Mouse (Mus musculus): ENCODE measurements around the gene Phf1. TPM values are rescaled to one million over a fixed set of nuclear protein-coding genes. Genes with fewer than 3 reads are reported as not detected.
A peak's percentile ranks its signal among the peaks of the same experiment; 100 is the strongest.

The Phf1 gene
- polyA plus RNA-seq, 1 experiment from 2014 or later = 1.8 TPM

DNA sequence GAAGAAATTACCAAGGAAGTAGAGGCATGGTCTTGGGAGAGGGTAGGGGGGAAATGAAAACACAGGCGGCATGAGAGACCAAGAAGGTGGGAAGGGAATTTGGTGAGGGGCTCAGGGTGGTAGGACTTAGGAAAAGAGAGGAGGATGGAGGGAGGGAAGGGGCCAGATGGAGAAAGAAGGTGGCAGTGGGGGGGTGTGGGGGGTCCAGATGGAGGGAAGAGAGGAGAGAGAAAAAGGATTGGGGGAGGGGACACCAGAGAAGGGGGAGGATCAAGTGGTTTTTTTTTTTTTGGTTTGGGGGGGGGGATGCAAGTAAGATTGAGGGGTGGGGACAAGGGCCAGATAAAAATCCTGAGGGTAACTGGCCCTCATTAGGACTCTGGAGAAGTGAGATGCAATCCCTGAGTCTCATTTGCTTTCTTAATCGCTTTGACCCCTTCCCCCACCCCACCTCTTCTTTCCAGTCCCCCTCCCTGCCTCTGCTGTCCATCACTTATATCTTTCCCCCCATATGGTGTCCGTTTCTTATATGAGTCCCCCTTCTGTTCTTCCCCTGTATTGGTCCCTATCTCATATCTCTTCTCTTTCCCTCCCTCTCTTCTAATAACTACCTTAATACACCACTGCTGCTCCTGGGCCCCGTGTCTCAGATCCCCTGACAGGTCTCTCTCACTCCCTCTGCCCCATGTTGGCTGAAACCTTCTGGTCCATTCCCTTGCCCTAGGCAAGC lies 9.2 kb downstream of the Phf1 start:
- 19% methylated on average over 4 of the region's 4 CpGs for WGBS (ENCODE audit: insufficient replicate concordance)
- Histone ChIP-seq H3K36me3 (replicated peaks) (peaks cover 9% of the 10 kb centered on the region), H3K9ac (no peak overlapping the region), H3K4me3 (replicated peaks) (peak overlapping the region; percentile 38; the same call in 1 of the 2 replicates), H3K27me3 (peaks cover 14% of the 10 kb centered on the region; the same call in 1 of the 2 replicates), H3K4me2 (peak overlapping the region; percentile 97), H3K9me3 (replicated peaks) (no peaks in the 10 kb centered on the region), H3K4me1 (replicated peaks) (peaks cover 62% of the 10 kb centered on the region), H3K27ac (replicated peaks) (no peak overlapping the region; the same call in 1 of the 2 replicates)
- ATAC-seq (ENCODE audit: insufficient read depth) = no peak

DNA sequence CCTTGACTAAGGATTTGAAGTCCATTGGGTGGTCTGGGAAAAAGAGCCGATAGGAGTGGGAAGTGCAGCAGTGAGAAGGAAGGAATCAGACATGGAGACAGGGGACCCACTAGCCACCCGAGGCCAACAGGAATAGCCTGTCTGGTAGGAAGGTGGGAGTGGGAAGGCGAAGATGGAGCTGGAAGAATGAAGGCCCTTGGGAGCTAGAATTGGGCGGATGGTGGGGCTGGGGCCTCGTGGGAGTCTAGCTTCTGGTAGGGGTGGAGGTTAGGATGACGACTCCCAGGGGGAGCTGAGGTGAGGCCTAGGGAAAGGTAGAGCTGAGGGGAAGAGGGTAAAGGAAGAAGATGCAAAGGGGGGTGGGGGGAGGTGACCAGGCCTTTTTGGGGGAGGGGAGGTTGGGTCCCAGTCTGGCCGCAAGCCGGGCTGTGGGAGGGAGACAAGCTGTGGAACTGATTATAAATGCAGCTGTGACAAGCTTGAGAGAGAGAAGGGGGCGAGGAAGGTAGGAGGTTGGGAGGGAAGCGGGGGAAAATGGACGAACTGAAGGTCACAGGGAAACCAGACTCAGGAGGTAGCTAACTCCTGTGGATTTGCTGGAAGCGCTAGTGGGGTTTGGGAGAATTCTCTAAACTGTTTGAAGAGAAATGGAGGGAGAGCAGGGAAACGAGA lies 13.1 kb downstream of the Phf1 start:
- Histone ChIP-seq H3K4me3 (replicated peaks) (peak overlapping the region; percentile 51), H3K9me3 (replicated peaks) (no peaks in the 10 kb centered on the region), H3K27me3 (peaks cover 36% of the 10 kb centered on the region), H3K27ac (replicated peaks) (peak overlapping the region; percentile 10; the same call in 1 of the 2 replicates), H3K4me1 (replicated peaks) (peaks cover 64% of the 10 kb centered on the region), H3K36me3 (replicated peaks) (no peaks in the 10 kb centered on the region), H3K9ac (peak overlapping the region; percentile 58), H3K4me2 (peak overlapping the region; percentile 85)
- WGBS (ENCODE audit: insufficient replicate concordance) = 38% methylated on average over 13 of the region's 13 CpGs
- no peak for ATAC-seq (ENCODE audit: insufficient read depth)

DNA sequence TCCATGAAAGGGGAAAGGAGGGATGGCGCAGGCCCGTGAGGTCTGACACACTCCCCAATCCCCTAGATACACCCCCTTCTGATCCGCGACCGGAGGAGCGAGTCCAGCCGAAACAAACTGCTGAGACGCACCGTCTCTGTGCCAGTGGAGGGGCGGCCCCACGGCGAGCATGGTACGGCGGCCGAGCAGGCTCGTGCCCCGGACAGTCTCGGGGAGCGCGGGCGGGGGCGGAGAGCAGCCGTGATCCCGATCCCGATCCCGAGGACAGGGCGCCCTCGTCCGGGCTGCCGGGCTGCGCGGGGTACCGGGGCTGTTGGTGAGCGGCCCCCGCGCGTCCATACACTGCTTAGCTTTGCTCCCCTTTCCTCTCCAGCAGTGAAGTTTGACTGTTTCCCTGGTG lies 13.7 kb downstream of the Phf1 start:
- Histone ChIP-seq H3K9me3 (replicated peaks) (no peaks in the 10 kb centered on the region), H3K27me3 (peaks cover 42% of the 10 kb centered on the region), H3K36me3 (replicated peaks) (no peaks in the 10 kb centered on the region), H3K9ac (peak overlapping the region; percentile 58), H3K27ac (replicated peaks) (peak overlapping the region; percentile 10; the same call in 1 of the 2 replicates), H3K4me3 (replicated peaks) (peak overlapping the region; percentile 51), H3K4me2 (peak overlapping the region; percentile 85), H3K4me1 (replicated peaks) (peaks cover 64% of the 10 kb centered on the region)
- WGBS (ENCODE audit: insufficient replicate concordance) = 4% methylated on average over 37 of the region's 37 CpGs
- peak; percentile 56 for ATAC-seq (ENCODE audit: insufficient read depth)

DNA sequence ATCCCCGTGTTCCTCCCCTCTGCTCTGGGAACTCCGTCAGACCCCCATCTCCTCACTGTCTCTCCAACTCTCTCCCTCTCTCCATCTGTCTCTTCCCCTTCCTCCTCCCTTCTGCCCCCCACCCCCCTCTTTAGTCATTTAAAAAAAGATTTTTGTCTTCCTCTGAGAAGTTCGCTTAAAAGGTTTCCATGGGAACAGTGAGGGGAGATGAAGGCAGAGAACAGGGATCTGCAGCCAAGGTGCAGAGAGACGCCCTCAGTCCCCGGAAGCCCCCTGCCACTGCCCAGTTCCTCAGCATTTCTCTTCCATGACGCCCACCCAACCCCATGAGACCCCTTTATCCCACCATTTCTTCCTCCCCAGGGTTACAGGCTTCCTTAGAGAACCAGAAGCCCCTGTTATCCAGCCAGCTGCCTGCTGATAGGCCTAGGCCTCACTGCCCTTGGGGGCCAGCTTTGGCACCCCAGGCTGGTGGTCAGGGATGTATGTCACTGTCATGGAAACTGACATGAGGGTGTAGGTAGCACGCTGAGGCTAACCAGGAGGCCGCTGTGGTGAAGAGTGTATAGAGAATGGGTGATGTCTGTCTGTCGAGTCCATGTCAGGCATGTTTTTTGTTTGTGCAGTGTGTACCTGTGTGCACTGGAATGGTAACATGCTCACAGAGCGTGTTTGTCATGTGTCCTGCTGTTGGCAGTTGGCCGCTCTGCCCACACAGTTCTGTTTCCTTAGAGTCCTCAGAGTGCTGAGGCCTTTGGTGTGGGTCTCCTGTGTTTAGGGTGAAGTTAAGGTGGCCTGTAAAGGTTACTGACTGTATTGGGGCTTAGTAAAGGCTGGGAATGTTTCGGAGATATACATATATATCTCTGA lies 14.6 kb downstream of the Phf1 start:
- Histone ChIP-seq H3K27ac (replicated peaks) (no peak overlapping the region), H3K4me2 (peak overlapping the region; percentile 85), H3K4me3 (replicated peaks) (peak overlapping the region; percentile 51), H3K27me3 (peaks cover 51% of the 10 kb centered on the region), H3K9ac (no peak overlapping the region), H3K4me1 (replicated peaks) (peaks cover 64% of the 10 kb centered on the region), H3K36me3 (replicated peaks) (no peaks in the 10 kb centered on the region), H3K9me3 (replicated peaks) (no peaks in the 10 kb centered on the region)
- ATAC-seq (ENCODE audit: insufficient read depth) = no peak
- WGBS (ENCODE audit: insufficient replicate concordance) = 73% methylated on average over 12 of the region's 12 CpGs

DNA sequence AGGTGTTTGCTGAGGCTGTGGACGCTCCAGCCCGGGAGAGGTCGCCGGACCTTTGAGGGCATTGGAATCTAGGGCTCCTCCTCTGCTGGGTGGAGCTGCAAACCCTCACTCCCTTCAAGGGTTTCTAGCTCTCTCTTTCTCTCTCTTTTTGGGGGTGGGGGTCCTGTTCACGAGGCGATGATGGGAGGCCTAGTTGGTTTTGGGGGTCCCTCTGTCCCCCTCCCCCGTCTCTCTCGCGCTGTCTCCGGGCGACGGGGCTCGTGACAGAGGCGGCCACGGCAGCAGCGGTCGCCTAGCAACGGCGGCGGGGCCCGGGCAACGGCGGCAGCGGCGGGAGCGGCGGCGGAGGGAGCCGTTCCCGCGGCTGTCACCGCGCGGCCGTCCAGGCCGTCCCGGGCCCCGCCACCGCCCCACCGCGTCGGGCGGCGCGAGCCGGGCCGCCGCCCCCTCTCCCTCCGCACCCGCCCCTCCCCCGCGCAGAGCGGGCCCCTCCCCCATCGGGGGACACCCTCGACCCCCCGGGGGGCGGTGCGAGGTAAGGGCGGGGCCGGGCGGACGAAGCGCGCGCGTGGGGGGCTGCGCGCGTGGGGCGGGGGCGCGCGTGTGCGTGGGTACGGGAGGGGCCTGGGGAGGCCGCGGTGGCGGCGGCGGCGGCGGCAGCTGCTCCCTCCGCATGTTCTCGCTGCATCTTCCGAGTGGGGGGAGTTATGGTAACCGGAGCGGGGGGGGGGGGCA lies 15.6 kb downstream of the Phf1 start:
- Histone ChIP-seq H3K9me3 (replicated peaks) (no peaks in the 10 kb centered on the region), H3K4me1 (replicated peaks) (peaks cover 73% of the 10 kb centered on the region), H3K36me3 (replicated peaks) (no peaks in the 10 kb centered on the region), H3K27me3 (peaks cover 61% of the 10 kb centered on the region), H3K9ac (peak overlapping the region; percentile 64), H3K4me3 (replicated peaks) (peak overlapping the region; percentile 68), H3K4me2 (peak overlapping the region; percentile 100), H3K27ac (replicated peaks) (peak overlapping the region; percentile 48; the same call in 1 of the 2 replicates)
- 2% methylated on average over 36 of the region's 87 CpGs for WGBS (ENCODE audit: insufficient replicate concordance)
- ATAC-seq (ENCODE audit: insufficient read depth) = no peak

DNA sequence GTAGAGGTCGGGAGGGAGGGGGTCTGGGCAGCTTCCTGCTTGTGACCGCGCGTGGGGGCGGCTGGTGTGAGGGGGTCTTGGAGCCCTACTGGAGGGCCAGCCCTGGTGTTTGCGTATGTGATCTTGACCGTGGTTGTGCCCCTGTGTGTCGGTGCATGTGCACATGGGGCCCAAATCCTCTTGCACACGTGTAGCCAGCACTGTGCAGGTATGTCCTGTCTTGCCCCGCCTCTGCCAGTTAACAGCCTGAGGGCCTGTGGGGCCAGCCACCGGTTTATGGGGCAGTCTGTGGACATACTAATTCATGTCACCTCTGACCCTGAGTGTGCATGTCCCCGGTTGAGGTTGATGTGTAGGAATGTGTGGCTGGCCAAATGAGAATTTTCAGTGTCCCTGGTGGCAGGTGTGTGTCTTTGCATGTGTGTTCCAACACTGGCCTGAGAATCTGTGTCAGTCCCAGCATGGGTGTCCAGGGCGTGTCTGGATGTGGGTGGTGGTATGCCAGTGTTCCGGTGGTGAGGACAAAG lies 16.3 kb downstream of the Phf1 start:
- Histone ChIP-seq H3K27ac (replicated peaks) (peak overlapping the region; percentile 24; the same call in 1 of the 2 replicates), H3K4me3 (replicated peaks) (peak overlapping the region; percentile 68), H3K4me2 (peak overlapping the region; percentile 100), H3K27me3 (peaks cover 64% of the 10 kb centered on the region), H3K36me3 (replicated peaks) (no peaks in the 10 kb centered on the region), H3K9ac (peak overlapping the region; percentile 64; the same call in 1 of the 2 replicates), H3K9me3 (replicated peaks) (no peaks in the 10 kb centered on the region), H3K4me1 (replicated peaks) (peaks cover 80% of the 10 kb centered on the region)
- 14% methylated on average over 13 of the region's 14 CpGs for WGBS (ENCODE audit: insufficient replicate concordance)
- no peak for ATAC-seq (ENCODE audit: insufficient read depth)

DNA sequence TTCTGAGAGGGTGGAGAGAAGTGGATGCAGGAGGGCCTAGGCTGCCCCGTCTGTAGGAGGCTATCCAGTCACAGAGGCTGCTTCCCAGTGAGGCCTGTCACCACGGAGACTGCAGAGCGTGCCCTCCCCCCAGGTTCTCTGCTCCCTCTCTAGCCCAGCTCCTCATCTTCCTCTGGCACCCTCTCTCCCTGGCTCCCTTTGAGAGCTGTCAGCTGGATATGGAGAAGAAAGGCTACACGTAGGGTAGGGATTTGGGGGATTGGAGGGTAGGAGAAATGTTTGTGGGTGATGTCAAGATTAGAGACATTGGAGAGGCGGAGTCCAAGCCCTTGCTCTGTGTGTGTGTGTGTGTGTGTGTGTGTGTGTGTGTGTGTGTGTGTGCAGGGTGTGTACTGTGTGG lies 17.0 kb downstream of the Phf1 start:
- H3K9ac ChIP-seq = no peak overlapping the region
- peaks cover 85% of the 10 kb centered on the region for H3K4me1 ChIP-seq (replicated peaks)
- 52% methylated on average over 5 of the region's 5 CpGs for WGBS (ENCODE audit: insufficient replicate concordance)
- peak overlapping the region; percentile 24 for H3K27ac ChIP-seq (replicated peaks)
- no peaks in the 10 kb centered on the region for H3K36me3 ChIP-seq (replicated peaks)
- no peaks in the 10 kb centered on the region for H3K9me3 ChIP-seq (replicated peaks)
- no peak overlapping the region for H3K4me3 ChIP-seq (replicated peaks)
- no peak for ATAC-seq (ENCODE audit: insufficient read depth)
- H3K4me2 ChIP-seq = 0 out of 2 replicates have a peak overlapping the region, but pooled peaks have one; percentile 100
- H3K27me3 ChIP-seq = peaks cover 63% of the 10 kb centered on the region

DNA sequence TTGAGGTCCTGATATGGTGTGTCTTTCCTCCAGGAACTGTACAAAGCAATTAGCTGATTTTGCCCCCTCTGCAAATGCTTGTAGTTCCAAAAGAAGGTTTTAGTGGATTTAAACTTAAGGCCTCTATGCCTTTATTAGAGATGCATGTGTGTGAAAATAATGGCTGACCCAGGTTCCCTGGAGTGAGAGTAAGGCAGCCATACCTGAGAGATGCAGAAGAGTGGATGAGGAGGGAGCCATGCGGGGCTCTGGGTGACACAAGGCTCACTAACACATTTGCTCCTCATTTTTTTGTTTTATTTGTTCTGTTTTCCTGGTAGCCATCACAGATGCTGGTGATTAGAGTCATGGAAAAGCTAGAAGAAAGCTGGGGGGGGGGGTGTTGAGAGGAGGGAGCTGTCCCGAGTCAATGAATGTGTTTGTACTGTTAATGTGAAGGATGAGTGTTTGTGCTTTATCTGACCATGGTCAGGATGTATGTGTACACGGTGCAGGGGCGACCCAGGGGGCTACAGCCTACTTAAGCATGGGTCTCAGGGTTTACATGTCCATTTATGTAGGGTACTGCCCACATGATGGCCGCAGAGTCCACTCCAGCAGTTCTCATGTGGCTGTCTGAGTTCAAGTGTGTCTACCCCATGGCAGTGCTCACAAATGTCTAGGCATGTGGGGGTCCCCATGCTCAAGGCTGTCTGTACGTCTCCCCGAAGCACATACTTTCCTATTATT lies 17.9 kb downstream of the Phf1 start:
- Histone ChIP-seq H3K27me3 (peaks cover 54% of the 10 kb centered on the region), H3K27ac (replicated peaks) (no peak overlapping the region), H3K4me1 (replicated peaks) (peaks cover 93% of the 10 kb centered on the region), H3K36me3 (replicated peaks) (no peaks in the 10 kb centered on the region), H3K4me3 (replicated peaks) (no peak overlapping the region), H3K9ac (no peak overlapping the region), H3K9me3 (replicated peaks) (no peaks in the 10 kb centered on the region), H3K4me2 (peak overlapping the region; percentile 65)
- no peak for ATAC-seq (ENCODE audit: insufficient read depth)
- 48% methylated on average over 7 of the region's 7 CpGs for WGBS (ENCODE audit: insufficient replicate concordance)

DNA sequence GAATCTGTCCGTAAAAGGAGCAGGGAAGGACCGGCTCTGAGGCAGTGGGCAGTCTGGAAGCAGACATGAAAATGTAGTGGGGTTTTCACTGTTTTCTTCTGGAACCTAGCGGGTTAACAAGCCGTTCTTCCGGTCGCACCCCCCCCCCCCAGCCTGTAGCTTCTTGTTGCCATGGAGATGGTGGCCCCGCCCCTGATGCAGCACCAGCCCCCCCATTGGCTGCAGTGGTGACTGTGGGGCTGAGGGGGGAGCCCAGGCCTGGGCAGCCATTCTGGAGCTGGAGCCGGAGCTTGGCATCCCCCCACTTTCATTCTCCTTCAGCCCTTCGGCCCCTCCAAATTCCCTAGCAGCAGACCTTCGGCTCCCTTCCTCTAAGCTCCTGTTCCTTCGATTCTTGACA lies 18.6 kb downstream of the Phf1 start:
- H3K4me3 ChIP-seq (replicated peaks) = peak overlapping the region; percentile 36
- H3K9me3 ChIP-seq (replicated peaks) = no peaks in the 10 kb centered on the region
- H3K9ac ChIP-seq = peak overlapping the region; percentile 43; the same call in 1 of the 2 replicates
- peak overlapping the region; percentile 65 for H3K4me2 ChIP-seq
- H3K36me3 ChIP-seq (replicated peaks) = no peaks in the 10 kb centered on the region
- H3K27ac ChIP-seq (replicated peaks) = no peak overlapping the region
- peaks cover 50% of the 10 kb centered on the region for H3K27me3 ChIP-seq
- ATAC-seq (ENCODE audit: insufficient read depth) = no peak
- peaks cover 93% of the 10 kb centered on the region for H3K4me1 ChIP-seq (replicated peaks)
- WGBS (ENCODE audit: insufficient replicate concordance) = 4% methylated on average over 11 of the region's 11 CpGs
